Mouse (Mus musculus) kidney, adult 2 months (tissue): Measurements from ENCODE around the gene Ggps1.

ENCODE experiments used
- CTCF ChIP-seq: fragments of 200-500 bp; conservative IDR thresholded peaks from 2 replicates; pipeline ENCODE4 v1.5.1; 2011; ENCODE audit warnings: low read depth, mild to moderate bottlenecking, control low read depth, low read length, moderate library complexity, mixed read lengths; ENCODE audit not compliant: insufficient read depth, insufficient read length
- POLR2A ChIP-seq: fragments of 200-500 bp; IDR thresholded peaks from one replicate; pipeline ENCODE4 v1.6.1; 2011; ENCODE audit warnings: low read depth, low read length, control low read depth

GRCm38 (mm10) chr13:14040186-14040585, 23.1 kb downstream of the Ggps1 start:
- TF ChIP-seq CTCF (no peak), POLR2A (no peak)
